Comparison of ENCODE assay signal across 9 mouse cellular contexts in the genomic region with DNA sequence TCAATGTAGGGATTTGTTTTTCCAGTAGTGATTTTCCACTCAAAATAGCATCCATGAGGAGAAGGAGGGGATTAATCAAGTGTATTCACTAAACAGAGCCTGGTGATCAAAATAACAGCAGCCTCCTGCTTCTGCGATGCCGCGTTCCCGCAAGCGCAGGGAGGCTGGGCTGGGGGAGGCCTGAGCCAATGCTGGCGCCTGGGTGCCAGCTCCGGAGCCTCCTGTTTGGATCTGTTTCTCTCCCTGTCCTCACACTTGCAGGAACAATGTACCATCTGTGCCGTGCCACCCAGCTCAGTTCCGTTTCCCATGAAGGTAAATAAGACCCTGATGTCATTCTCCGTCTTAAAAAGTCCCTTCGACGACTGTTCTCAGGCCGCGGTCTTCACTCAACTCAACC.
DNase-seq lines count a peak whose midpoint lies in the region; ATAC-seq lines count a peak whose summit lies in the region.
"Had no signal": no experiment of that assay in that cellular context is flagged by ENCODE, and none has a peak within 500 bp of the region (broad histone marks: within the 10 kb centered on the region; RNA-seq: fewer than 3 reads in every experiment).

No protein-coding gene starts in this region.

- ATAC-seq in granulocyte monocyte progenitor cell, adult 5-6 weeks (replicated peaks; ENCODE audit: poor library complexity, severe bottlenecking), result no peak

- DNase-seq in right cerebral cortex, adult 18-20 months, result peak; percentile 52
- no peak for DNase-seq in right cerebral cortex, postnatal 4 days
- DNase-seq in cerebellum, postnatal 10 days, result peak; percentile 64 to 72
- peak; percentile 81 for DNase-seq in layer of hippocampus, adult 9-11 months
- DNase-seq in right cerebral cortex, postnatal 36 days (ENCODE audit: low spot score in 2 of 2), result peak; percentile 39 to 55
- DNase-seq in ovary, postnatal 14 days (ENCODE audit: low spot score), result no peak
- no peak for DNase-seq in lung, postnatal 10 days
- DNase-seq: thymus, adult 2 months had no signal

Comparison
In these comparisons a context has a peak if more than half of its experiments do, and no peak if none do; other contexts are left out.
1. DNase-seq: peak in right cerebral cortex, adult 18-20 months (single experiment), cerebellum, postnatal 10 days (2 of 2), layer of hippocampus, adult 9-11 months (single experiment) and right cerebral cortex, postnatal 36 days (2 of 2); none in right cerebral cortex, postnatal 4 days (single experiment), ovary, postnatal 14 days (single experiment) and lung, postnatal 10 days (single experiment).